17 mouse cellular contexts compared by ENCODE assay signal in genomic region chr2:146877423-146878098, GRCm38 (mm10).
"Had no signal": no experiment of that assay in that cellular context is flagged by ENCODE, and none has a peak within 500 bp of the region (broad histone marks: within the 10 kb centered on the region; RNA-seq: fewer than 3 reads in every experiment).

No protein-coding gene starts in this region.

- H3K27ac ChIP-seq: liver, embryonic 13.5 days; liver, embryonic 15.5 days; lung, embryonic 15.5 days; macrophage; midbrain, embryonic 13.5 days; midbrain, embryonic 15.5 days; neural tube, embryonic 12.5 days; stomach, embryonic 15.5 days; stomach, postnatal 0 days had no signal

- H3K27me3 ChIP-seq: liver, embryonic 13.5 days; liver, embryonic 15.5 days; lung, embryonic 15.5 days; megakaryocyte, embryonic 14.5 days; midbrain, embryonic 15.5 days; neural tube, embryonic 12.5 days; stomach, embryonic 15.5 days had no signal

- H3K9me3 ChIP-seq: liver, embryonic 13.5 days; liver, embryonic 15.5 days; lung, embryonic 15.5 days; megakaryocyte, embryonic 14.5 days; midbrain, embryonic 13.5 days; midbrain, embryonic 15.5 days; neural tube, embryonic 12.5 days; stomach, embryonic 15.5 days had no signal

- H3K4me1 ChIP-seq: liver, embryonic 13.5 days; liver, embryonic 15.5 days; midbrain, embryonic 15.5 days; neural tube, embryonic 12.5 days; stomach, embryonic 15.5 days had no signal

- DNase-seq: liver; liver, embryonic 13.5 days; liver, postnatal 0 days; right cerebral cortex, postnatal 14 days; thymus, adult 2 months; thymus, postnatal 25 days; thymus, postnatal 4 days had no signal

- H3K4me2 ChIP-seq: liver, embryonic 13.5 days; liver, embryonic 15.5 days; lung, embryonic 15.5 days; midbrain, embryonic 11.5 days; midbrain, embryonic 13.5 days; midbrain, embryonic 15.5 days; neural tube, embryonic 12.5 days; stomach, embryonic 15.5 days had no signal

- H3K36me3 ChIP-seq: liver, embryonic 13.5 days; liver, embryonic 15.5 days; midbrain, embryonic 13.5 days; midbrain, embryonic 15.5 days; neural tube, embryonic 12.5 days; stomach, embryonic 15.5 days had no signal

- H3K9ac ChIP-seq: liver, embryonic 13.5 days; liver, embryonic 15.5 days; liver, postnatal 0 days; lung, embryonic 15.5 days; midbrain, embryonic 13.5 days; midbrain, embryonic 15.5 days; neural tube, embryonic 12.5 days; stomach, embryonic 15.5 days had no signal

- H3K4me3 ChIP-seq: liver, embryonic 13.5 days; liver, embryonic 15.5 days; lung, embryonic 15.5 days; megakaryocyte, embryonic 14.5 days; midbrain, embryonic 13.5 days; midbrain, embryonic 15.5 days; neural tube, embryonic 12.5 days; stomach, embryonic 15.5 days had no signal

- ATAC-seq: liver, postnatal 0 days; midbrain, embryonic 13.5 days; midbrain, embryonic 15.5 days had no signal
